Mouse (Mus musculus) midbrain, postnatal 0 days (tissue): ENCODE measurements around the gene Znrf4. TPM values are rescaled to one million over a fixed set of nuclear protein-coding genes. Genes with fewer than 3 reads are reported as not detected.

Source experiments
- ATAC-seq: fragments of 200-750 bp; cut with Nextera tagmentation; 2 replicates; pipeline ENCODE4 v1.8.0; 2017; ENCODE audit warnings: moderate number of reproducible peaks, mild to moderate bottlenecking, moderate TSS enrichment, moderate library complexity; ENCODE audit not compliant: low FRiP score
- DNase-seq: peaks from one replicate; pipeline ENCODE4 v3.0.0-alpha.2; 2015; ENCODE audit warnings: low spot score
- H3K27ac ChIP-seq: fragments of 300-500 bp; sonication (generic); 2 replicates; pipeline ENCODE4 v1.5.1; 2014; ENCODE audit warnings: low read depth, mild to moderate bottlenecking, low read length, mixed read lengths
- H3K27me3 ChIP-seq: fragments of 300-500 bp; sonication (generic); 2 replicates; pipeline ENCODE4 v1.6.1; 2014; ENCODE audit warnings: low read length, control low read depth, mixed read lengths; ENCODE audit not compliant: insufficient read depth
- H3K36me3 ChIP-seq: fragments of 300-500 bp; sonication (generic); 2 replicates; pipeline ENCODE4 v1.6.1; 2014; ENCODE audit warnings: low read length, control low read depth, mixed read lengths; ENCODE audit not compliant: insufficient read depth
- H3K4me1 ChIP-seq: fragments of 300-500 bp; sonication (generic); 2 replicates; pipeline ENCODE4 v1.6.1; 2014; ENCODE audit warnings: mild to moderate bottlenecking, control low read depth, antibody characterized with exemption, low read length, mixed read lengths; ENCODE audit not compliant: insufficient read depth
- H3K4me2 ChIP-seq: fragments of 300-500 bp; sonication (generic); 2 replicates; pipeline ENCODE4 v1.6.1; 2014; ENCODE audit warnings: low read depth, mild to moderate bottlenecking, low read length, mixed read lengths; ENCODE audit not compliant: poor library complexity, severe bottlenecking
- H3K4me3 ChIP-seq: fragments of 300-500 bp; sonication (generic); 2 replicates; pipeline ENCODE4 v1.5.1; 2014; ENCODE audit warnings: low read depth, mild to moderate bottlenecking, low read length, moderate library complexity
- H3K9ac ChIP-seq: fragments of 300-500 bp; sonication (generic); replicated peaks from 2 replicates; pipeline ENCODE4 v1.6.1; 2014; ENCODE audit warnings: mild to moderate bottlenecking, low read length, moderate library complexity, mixed read lengths; ENCODE audit not compliant: poor library complexity, severe bottlenecking
- H3K9me3 ChIP-seq: fragments of 300-500 bp; sonication (generic); 2 replicates; pipeline ENCODE4 v1.6.1; 2016; ENCODE audit warnings: low read length, control low read depth
- CTCF ChIP-seq: IDR thresholded peaks from 2 replicates; pipeline ENCODE4 v1.5.1; 2016; ENCODE audit warnings: antibody characterized with exemption, mild to moderate bottlenecking
- WGBS: fragments of 180-500 bp; shearing (Covaris S2); extraction: QIAGEN DNeasy Blood & Tissue Kit; methylation state at CpG from one replicate; pipeline ENCODE4 v1.1.7; 2014; 5-methylcytosine and 5-hydroxymethylcytosine counted together
- polyA plus RNA-seq: library from polyadenylated mRNA; unstranded; fragments of >200 nt; fragmentation: Nextera tagmentation; extraction: Ambion mirVana; gene quantifications from 2 replicates; pipeline ENCODE4 v1.2.1, GENCODE M21; 2015
- total RNA-seq: library from RNA; depleted of rRNA; stranded (reverse); fragments of >200 nt; gene quantifications from 2 replicates; pipeline ENCODE4 v1.2.3, GENCODE M21; 2014

Gene Znrf4
- total and polyA plus RNA-seq, 2 experiments from 2014 or later, result not detected

DNA sequence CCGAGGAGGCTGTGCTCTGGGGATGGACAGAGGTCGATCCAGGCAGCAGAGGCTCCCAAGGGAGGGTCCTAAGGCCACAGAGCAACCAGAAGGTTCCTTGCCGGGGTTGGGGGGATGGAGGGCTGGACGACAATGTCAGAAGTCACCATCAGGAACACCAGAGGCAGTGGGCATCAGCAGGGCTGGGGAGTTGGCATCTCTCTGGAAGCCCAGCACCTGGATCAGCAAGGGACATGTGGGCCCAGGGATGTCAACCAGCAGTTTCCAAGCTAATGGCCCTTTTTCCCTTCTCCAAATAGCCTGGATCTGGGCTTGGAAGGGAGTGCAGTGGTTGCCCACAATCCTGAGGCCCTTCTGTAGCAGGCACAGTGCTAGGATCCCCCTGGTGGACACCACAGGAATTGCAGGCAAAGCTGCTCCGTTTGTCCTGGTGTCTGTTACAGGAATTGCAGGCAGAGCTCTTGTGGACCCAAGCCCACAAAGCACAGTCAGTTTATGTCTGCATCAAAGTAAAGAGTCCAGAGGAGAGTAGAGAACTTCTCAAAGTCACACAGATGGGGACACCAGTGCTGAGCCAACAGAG lies 40.6 kb upstream of the Znrf4 start:
- Histone ChIP-seq H3K9me3 (no peaks in the 10 kb centered on the region), H3K36me3 (no peaks in the 10 kb centered on the region), H3K27me3 (no peaks in the 10 kb centered on the region), H3K27ac (peak overlapping the region; percentile 83), H3K4me3 (no peak overlapping the region), H3K4me2 (no peak overlapping the region), H3K4me1 (no peaks in the 10 kb centered on the region; the same call in 1 of the 2 replicates), H3K9ac (no peak overlapping the region)
- peak; percentile 73 for DNase-seq
- 43% methylated on average over 5 of the region's 5 CpGs for WGBS
- no peak; the same call in 1 of the 2 replicates for ATAC-seq
- TF ChIP-seq CTCF, result peak; percentile 98

DNA sequence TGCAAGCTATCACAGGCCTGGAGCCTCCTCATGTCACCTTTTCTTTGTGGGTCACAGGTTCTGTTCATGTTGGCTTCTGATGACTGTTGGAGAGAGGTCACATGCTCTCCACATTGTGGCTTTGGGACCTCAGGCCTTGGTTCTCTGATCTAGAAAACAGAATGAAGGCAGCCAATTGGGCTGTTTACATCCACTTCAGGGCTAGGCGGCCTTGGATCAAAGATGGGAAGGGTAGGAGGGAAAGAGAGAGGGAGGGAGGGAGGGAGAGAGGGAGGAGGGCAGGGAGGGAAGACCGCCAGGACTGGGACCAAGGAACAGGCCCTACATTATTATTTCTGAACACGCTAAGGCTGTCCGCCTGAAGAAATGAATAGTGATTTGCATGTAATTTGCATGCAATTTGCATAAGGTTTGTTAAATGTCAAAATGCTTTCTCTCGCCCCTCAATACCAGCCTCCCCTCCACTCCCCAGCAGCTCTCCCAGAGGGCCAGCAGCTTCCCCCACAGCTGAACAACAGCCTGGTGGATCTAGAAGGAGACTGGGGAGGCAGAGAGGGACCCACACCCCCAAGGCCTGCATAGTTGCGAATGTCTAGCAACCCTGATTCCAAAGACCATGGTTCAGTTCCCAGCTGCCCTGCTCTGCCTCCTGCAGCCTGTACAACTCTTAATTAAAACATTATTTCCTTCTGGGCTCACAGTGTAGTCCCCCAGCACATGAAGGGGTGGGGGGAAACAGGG lies 39.8 kb upstream of the Znrf4 start:
- H3K27me3 ChIP-seq, result no peaks in the 10 kb centered on the region
- peak; percentile 83 for DNase-seq
- no peak for TF ChIP-seq CTCF
- no peak overlapping the region for H3K4me2 ChIP-seq
- ATAC-seq, result peak; percentile 78
- no peaks in the 10 kb centered on the region for H3K9me3 ChIP-seq
- H3K9ac ChIP-seq, result no peak overlapping the region
- H3K36me3 ChIP-seq, result no peaks in the 10 kb centered on the region
- H3K27ac ChIP-seq, result peak overlapping the region; percentile 83
- H3K4me1 ChIP-seq, result peaks cover 6% of the 10 kb centered on the region
- no peak overlapping the region for H3K4me3 ChIP-seq
- WGBS, result 28% methylated on average over 6 of the region's 6 CpGs

DNA sequence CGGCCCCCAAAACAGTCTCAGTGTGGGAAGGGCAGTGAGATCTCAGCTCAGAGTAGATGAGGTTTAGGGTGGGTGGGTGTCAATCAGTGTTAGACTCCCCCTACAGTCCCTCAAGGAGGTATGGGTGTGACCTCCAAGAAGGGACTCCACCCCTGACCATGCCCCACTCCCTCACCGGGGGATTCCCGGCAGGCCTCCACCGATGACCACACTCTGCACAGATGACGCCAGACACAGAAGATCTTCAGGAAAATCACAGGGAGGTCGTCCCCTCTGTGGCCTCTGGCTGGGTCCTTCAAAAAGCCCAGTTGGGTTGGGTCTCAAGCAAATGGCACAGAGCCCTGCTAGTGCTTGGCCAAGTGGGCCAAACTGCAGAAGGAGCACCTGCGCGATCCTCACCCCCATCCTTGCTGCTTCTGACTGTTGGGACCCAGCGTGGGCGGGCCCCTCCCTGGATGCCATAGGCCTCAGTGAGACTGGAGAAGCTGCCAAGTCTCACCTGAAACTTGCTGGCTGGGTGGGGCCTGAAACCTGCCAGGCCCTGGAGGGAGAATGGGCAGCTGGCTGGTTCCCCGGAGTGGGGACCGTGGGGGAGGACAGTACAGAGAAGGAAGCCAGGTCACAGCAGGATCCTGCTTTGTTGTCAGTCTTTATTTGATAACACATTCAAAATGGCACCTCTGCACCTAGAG lies 38.7 kb upstream of the Znrf4 start:
- Histone ChIP-seq H3K27me3 (no peaks in the 10 kb centered on the region), H3K27ac (peak overlapping the region; percentile 83), H3K4me2 (no peak overlapping the region), H3K4me1 (peaks cover 8% of the 10 kb centered on the region), H3K36me3 (no peaks in the 10 kb centered on the region), H3K4me3 (no peak overlapping the region), H3K9ac (no peak overlapping the region), H3K9me3 (no peaks in the 10 kb centered on the region)
- ATAC-seq (no peak), DNase-seq (no peak)
- no peak for TF ChIP-seq CTCF
- WGBS, result 81% methylated on average over 12 of the region's 12 CpGs

- 18% methylated on average over 4 of the region's 4 CpGs for WGBS
- peaks cover 8% of the 10 kb centered on the region for H3K4me1 ChIP-seq
- no peak for ATAC-seq
These were observed 36.4 kb upstream of the Znrf4 start for GRCm38 (mm10) chr17:56548605-56549105.

GRCm38 (mm10) chr17:56547846-56548604 lies 35.8 kb upstream of the Znrf4 start:
- WGBS, result 70% methylated on average over 9 of the region's 9 CpGs
- no peak for ATAC-seq

More at GRCm38 (mm10) chr17:56548605-56549105, 36.4 kb upstream of the Znrf4 start:
- H3K9me3 ChIP-seq, result no peaks in the 10 kb centered on the region
- H3K9ac ChIP-seq, result no peak overlapping the region
- no peak overlapping the region for H3K27ac ChIP-seq
- no peak overlapping the region for H3K4me2 ChIP-seq
- no peak for TF ChIP-seq CTCF
- DNase-seq, result no peak
- no peaks in the 10 kb centered on the region for H3K27me3 ChIP-seq
- H3K36me3 ChIP-seq, result no peaks in the 10 kb centered on the region
- H3K4me3 ChIP-seq, result no peak overlapping the region

More at GRCm38 (mm10) chr17:56547846-56548604, 35.8 kb upstream of the Znrf4 start:
- no peak for DNase-seq
- Histone ChIP-seq H3K4me3 (no peak overlapping the region), H3K4me2 (no peak overlapping the region), H3K36me3 (no peaks in the 10 kb centered on the region), H3K27me3 (no peaks in the 10 kb centered on the region), H3K9ac (no peak overlapping the region), H3K27ac (no peak overlapping the region), H3K4me1 (peaks cover 8% of the 10 kb centered on the region), H3K9me3 (no peaks in the 10 kb centered on the region)
- peak; percentile 56 for TF ChIP-seq CTCF
